Mouse (Mus musculus) C2C12 (cell line): ENCODE results near the gene Usp27x. TPM values are rescaled to one million over a fixed set of nuclear protein-coding genes. Genes with fewer than 3 reads are reported as not detected.
A peak's percentile ranks its signal among the peaks of the same experiment; 100 is the strongest.

Experiments used
- H3K27me3 ChIP-seq: one replicate; pipeline ENCODE4 v1.6.1; 2011; ENCODE audit not compliant: control insufficient read depth, insufficient read depth, insufficient read length
- H3K36me3 ChIP-seq: one replicate; pipeline ENCODE4 v1.6.1; 2011; ENCODE audit not compliant: control insufficient read depth, insufficient read depth
- H3K4me3 ChIP-seq: one replicate; pipeline ENCODE4 v1.5.1; 2011; ENCODE audit warnings: mild to moderate bottlenecking, control low read depth; ENCODE audit not compliant: poor library complexity, insufficient read depth, severe bottlenecking
- H3K79me2 ChIP-seq: one replicate; pipeline ENCODE4 v1.6.1; 2011; ENCODE audit not compliant: control insufficient read depth, insufficient read depth
- H3K79me3 ChIP-seq: one replicate; pipeline ENCODE4 v1.6.1; 2011; ENCODE audit warnings: low read depth, control low read depth
- H3ac ChIP-seq: one replicate; pipeline ENCODE3; 2011; ENCODE audit warnings: low read depth; ENCODE audit not compliant: control insufficient read depth, insufficient read length
- CEBPB ChIP-seq: IDR thresholded peaks from one replicate; pipeline ENCODE4 v1.6.1; 2011; ENCODE audit warnings: low read depth, mild to moderate bottlenecking, control low read depth, moderate library complexity
- CTCF ChIP-seq: IDR thresholded peaks from one replicate; pipeline ENCODE4 v1.5.1; 2011; ENCODE audit not compliant: control insufficient read depth, insufficient read depth, insufficient read length
- FOSL1 ChIP-seq: IDR thresholded peaks from one replicate; pipeline ENCODE4 v1.8.0; 2011; ENCODE audit warnings: mild to moderate bottlenecking, low read length; ENCODE audit not compliant: poor library complexity, insufficient read depth, severe bottlenecking
- MAX ChIP-seq: IDR thresholded peaks from one replicate; pipeline ENCODE4 v1.6.1; 2011; ENCODE audit warnings: mild to moderate bottlenecking, control low read depth
- MYOD1 ChIP-seq: IDR thresholded peaks from one replicate; pipeline ENCODE4 v1.6.1; 2011; ENCODE audit warnings: low read depth; ENCODE audit not compliant: control insufficient read depth, insufficient read length
- MYOG ChIP-seq: IDR thresholded peaks from one replicate; pipeline ENCODE4 v1.6.1; 2011; ENCODE audit not compliant: control insufficient read depth, insufficient read length; ENCODE audit errors: extremely low read depth
- USF1 ChIP-seq: IDR thresholded peaks from one replicate; pipeline ENCODE4 v1.6.1; 2011; ENCODE audit warnings: low read depth, mild to moderate bottlenecking, control low read depth, moderate library complexity
- polyA plus RNA-seq: library from polyadenylated mRNA; unstranded; fragments of >200 nt; fragmentation: generic; extraction: Trizol; gene quantifications from one replicate; pipeline ENCODE4 v1.2.1, GENCODE M21; 2012; ENCODE audit warnings: missing spikeins

Usp27x gene
- polyA plus RNA-seq, 1 experiment = 1.4 TPM

GRCm38 (mm10) chrX:7415308-7415707 lies 39.7 kb upstream of the Usp27x start:
- Histone ChIP-seq H3K79me3 (no peaks in the 10 kb centered on the region), H3K27me3 (no peaks in the 10 kb centered on the region), H3K36me3 (no peaks in the 10 kb centered on the region), H3K4me3 (no peak overlapping the region), H3ac (no peak overlapping the region), H3K79me2 (peaks cover 1% of the 10 kb centered on the region)
- no peak for TF ChIP-seq MAX
- TF ChIP-seq CEBPB = no peak
- no peak for TF ChIP-seq MYOG
- no peak for TF ChIP-seq FOSL1
- no peak for TF ChIP-seq CTCF
- no peak for TF ChIP-seq USF1
- TF ChIP-seq MYOD1 = no peak

DNA sequence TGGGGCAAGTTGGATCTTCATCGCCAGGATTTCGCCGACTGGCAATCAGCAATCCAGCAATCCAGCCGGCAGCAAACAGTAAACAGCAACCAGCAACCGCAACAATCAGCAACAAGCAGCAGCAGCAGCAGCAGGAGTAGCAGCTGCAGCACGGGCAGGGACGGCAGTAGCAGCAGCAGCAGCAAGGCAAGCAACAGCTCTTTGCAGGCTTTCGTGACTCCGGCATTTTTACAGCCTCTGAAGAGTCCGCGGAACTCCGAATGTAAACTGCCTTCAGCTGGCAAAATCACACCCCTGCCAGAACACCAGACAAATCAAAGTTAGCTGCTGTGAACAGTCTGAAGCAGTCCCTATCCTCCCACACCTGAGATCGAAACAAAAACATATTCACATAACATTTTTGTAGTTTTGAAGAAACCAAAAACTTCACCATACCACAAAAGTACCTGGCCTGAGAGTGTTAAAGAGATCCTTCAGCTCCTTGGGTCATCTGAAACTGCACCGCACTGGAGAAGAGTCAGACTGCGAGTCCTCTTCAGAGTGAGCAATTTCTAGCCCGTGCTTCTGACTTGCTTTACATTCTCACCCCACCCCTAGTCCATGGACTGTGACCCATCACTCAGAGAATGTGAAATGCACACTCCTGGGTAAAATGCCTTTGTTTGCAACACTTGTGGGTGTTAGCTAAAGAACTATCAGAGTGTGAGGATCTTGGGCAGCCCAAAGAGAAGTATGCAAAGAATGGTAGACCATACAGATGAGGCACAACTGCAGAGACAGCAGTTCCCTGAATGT lies 36.8 kb upstream of the Usp27x start:
- Histone ChIP-seq H3K79me3 (no peaks in the 10 kb centered on the region), H3K36me3 (no peaks in the 10 kb centered on the region), H3K27me3 (no peaks in the 10 kb centered on the region), H3K4me3 (no peak overlapping the region), H3K79me2 (no peaks in the 10 kb centered on the region), H3ac (no peak overlapping the region)
- TF ChIP-seq MYOD1 (no peak), CTCF (no peak), CEBPB (no peak), MAX (no peak), MYOG (no peak), USF1 (no peak), FOSL1 (no peak)

- no peaks in the 10 kb centered on the region for H3K79me3 ChIP-seq
- H3K27me3 ChIP-seq = no peaks in the 10 kb centered on the region
- TF ChIP-seq CTCF (no peak), MAX (no peak), USF1 (no peak), MYOD1 (no peak), FOSL1 (no peak), MYOG (no peak), CEBPB (no peak)
- peak overlapping the region; percentile 32 for H3K4me3 ChIP-seq
- H3K79me2 ChIP-seq = peaks cover 12% of the 10 kb centered on the region
- H3K36me3 ChIP-seq = no peaks in the 10 kb centered on the region
- no peak overlapping the region for H3ac ChIP-seq
These were observed 956 bp upstream of the Usp27x start for GRCm38 (mm10) chrX:7376586-7376985.

GRCm38 (mm10) chrX:7375322-7375715 lies 311 bp downstream of the Usp27x start:
- Histone ChIP-seq H3K79me3 (no peaks in the 10 kb centered on the region), H3ac (peak overlapping the region; percentile 33), H3K27me3 (no peaks in the 10 kb centered on the region), H3K4me3 (peak overlapping the region; percentile 32), H3K36me3 (no peaks in the 10 kb centered on the region), H3K79me2 (peaks cover 12% of the 10 kb centered on the region)
- TF ChIP-seq CEBPB (no peak), CTCF (no peak), MYOD1 (no peak), USF1 (no peak), MAX (no peak), FOSL1 (no peak), MYOG (no peak)

GRCm38 (mm10) chrX:7325455-7325854 lies 50.2 kb downstream of the Usp27x start:
- no peaks in the 10 kb centered on the region for H3K79me2 ChIP-seq
- H3K36me3 ChIP-seq = no peaks in the 10 kb centered on the region
- TF ChIP-seq MYOG (no peak), FOSL1 (no peak), CEBPB (no peak)
- no peaks in the 10 kb centered on the region for H3K27me3 ChIP-seq
- no peak overlapping the region for H3K4me3 ChIP-seq
- H3K79me3 ChIP-seq = no peaks in the 10 kb centered on the region
- H3ac ChIP-seq = no peak overlapping the region

- no peaks in the 10 kb centered on the region for H3K79me3 ChIP-seq
- H3K27me3 ChIP-seq = no peaks in the 10 kb centered on the region
- H3K79me2 ChIP-seq = peaks cover 12% of the 10 kb centered on the region
- no peak overlapping the region for H3ac ChIP-seq
- no peak overlapping the region for H3K4me3 ChIP-seq
- no peaks in the 10 kb centered on the region for H3K36me3 ChIP-seq
- no peak for TF ChIP-seq MAX
- TF ChIP-seq CTCF = no peak
- no peak for TF ChIP-seq USF1
- no peak for TF ChIP-seq FOSL1
- TF ChIP-seq MYOD1 = no peak
- TF ChIP-seq MYOG = no peak
- TF ChIP-seq CEBPB = no peak
These were observed 53.3 kb downstream of the Usp27x start for GRCm38 (mm10) chrX:7322288-7322687.

Other genes starting within 250 kb of the Usp27x start
- 14.8 TPM for gene Clcn5, start 56.5 kb downstream of the Usp27x start, polyA plus RNA-seq
- gene Foxp3, start 197.8 kb upstream of the Usp27x start, polyA plus RNA-seq = 0.11 TPM
- gene Ppp1r3f, start 198.5 kb upstream of the Usp27x start, polyA plus RNA-seq = 3.3 TPM
- gene Ccdc22, start 229.7 kb upstream of the Usp27x start, polyA plus RNA-seq = 38.0 TPM
- gene Cacna1f, start 231.3 kb upstream of the Usp27x start, polyA plus RNA-seq = not detected